Mouse (Mus musculus) adrenal gland, adult (tissue): ENCODE data around the gene Polr3c.
"Not testable (repeated sequence)": the region's sequence is repeated elsewhere in the genome, so short reads cannot be mapped to it uniquely, and the experiment has no call there.

Experiments
- DNase-seq, 2 experiments: peaks; one replicate each; pipeline ENCODE4 v3.0.0; 2022 to 2023; ENCODE audit warnings: low spot score in 1 of 2; ENCODE audit not compliant: inconsistent age in 2 of 2

The Polr3c gene

DNA sequence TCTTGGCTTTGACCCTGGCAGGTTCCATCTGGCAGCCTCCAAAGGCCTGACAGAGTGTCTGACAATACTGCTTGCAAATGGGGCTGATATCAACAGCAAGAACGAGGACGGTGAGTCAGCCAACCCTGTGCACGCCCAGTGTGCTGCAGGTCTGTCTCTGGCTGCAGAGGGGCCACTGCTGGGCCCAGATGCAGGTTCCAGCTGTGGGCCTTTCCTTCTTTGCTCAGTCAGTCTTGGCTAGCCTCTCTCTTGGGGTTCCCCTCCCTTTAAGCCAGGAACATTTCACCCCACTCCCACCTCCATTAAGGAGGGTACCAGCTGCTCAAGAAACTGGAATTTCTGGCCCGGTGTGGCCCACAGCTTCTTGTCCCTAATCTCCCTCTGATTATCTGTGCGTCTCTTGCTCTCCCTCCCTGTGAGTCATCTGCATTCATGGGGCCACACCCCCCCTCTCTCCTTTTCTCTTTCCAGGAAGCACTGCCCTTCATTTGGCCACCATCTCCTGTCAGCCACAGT lies 48.2 kb downstream of the Polr3c start:
- peak; percentile 79 to 91 for DNase-seq

DNA sequence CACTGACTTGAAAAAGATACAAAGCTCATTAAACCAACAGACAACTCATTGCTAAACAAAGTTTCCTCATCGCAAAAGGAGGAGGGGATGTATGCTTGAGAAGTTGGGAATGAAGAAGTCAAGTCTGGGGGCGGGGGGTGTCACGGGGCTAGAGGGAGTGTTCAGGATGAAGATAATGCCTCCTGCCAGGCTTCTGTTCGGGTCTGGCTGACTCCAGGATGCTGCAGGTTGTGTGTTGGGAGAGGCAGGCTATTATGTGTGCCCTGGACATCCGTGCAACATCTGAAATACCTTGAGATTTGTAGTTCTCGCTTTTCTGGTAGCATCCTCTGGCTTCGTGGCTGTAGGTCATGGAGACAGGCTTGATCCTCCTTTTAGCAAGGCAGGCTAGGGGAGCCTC lies 49.0 kb downstream of the Polr3c start:
- DNase-seq, result peak in 1 of 2 experiments; percentile 36

DNA sequence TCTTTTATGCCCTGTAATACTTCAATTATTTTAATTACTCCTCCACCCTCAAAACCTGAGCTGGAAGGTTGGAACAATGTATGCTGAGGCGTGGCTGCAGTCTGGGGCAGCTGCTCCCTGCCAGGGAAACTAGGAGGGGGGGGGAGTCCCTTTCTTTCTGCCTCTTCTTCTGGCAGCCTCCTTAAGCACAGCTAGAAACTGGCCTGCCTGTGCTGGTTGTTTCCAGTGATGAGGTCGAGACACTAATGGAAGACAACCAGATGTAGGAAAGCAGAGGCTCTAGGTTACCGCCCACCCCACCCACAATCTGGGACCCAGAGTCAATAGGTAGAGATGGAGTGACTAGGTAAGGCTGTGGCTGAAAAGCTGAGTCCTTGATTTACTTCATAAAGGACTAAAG lies 51.7 kb downstream of the Polr3c start:
- DNase-seq, result no peak

DNA sequence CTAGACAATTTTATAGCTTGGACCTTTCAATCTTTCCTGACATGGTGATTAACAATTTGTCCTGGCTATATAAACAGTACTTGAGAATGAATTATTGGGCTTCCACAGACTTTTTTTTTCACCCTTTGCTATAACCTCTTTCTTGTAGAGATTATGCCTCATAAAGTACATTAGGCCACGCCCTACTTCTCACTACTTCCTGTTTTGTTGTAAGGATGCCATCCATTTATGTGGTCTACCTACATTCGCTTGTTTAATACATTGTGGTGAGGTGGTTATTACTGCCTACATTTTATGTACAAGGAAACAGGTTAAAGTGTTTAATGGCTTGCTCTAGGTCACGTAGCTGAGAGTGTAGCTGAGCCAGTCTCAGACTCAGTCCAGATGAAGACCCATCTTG lies 52.3 kb downstream of the Polr3c start:
- DNase-seq, result no peak

DNA sequence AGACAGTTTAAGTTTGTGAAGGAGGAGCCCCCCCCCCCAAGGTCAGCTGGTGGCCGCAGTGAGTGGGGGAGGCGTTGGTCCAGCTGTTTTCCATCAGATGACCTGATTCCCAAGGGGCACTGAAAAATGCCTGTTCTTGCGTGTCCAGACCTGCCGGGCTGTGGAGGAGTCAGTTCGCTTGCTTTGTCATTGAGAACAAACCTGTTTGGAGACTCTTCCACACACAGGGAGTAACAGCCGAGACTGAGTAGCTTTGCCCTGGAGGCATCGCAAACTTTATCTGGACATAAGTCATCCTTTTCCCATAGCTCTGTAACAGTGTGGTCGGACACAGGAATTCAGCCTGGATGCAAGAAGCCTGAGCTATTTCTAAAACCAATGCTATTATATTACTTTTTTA lies 53.0 kb downstream of the Polr3c start:
- peak in 1 of 2 experiments; percentile 35 for DNase-seq

DNA sequence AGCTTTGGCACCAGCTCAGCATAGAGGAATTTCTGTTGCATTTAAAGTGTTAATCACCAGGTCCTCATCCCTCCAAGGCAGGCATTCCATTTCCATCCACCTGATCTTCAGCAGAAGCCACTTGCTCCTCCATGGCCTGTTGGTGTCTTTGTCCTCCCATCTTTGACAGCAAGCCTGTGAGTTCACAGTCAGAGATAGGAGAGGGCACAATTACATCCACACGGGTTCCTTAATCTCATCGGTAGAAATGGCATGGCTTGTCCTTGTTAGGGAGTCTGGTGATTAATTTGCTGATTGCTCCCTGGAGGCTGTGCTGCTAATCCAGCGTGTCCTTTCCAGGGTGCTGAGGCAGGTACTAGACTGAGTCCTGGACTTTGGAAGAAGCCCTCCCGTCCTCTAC lies 53.9 kb downstream of the Polr3c start:
- DNase-seq, result peak in 1 of 2 experiments; percentile 55

DNA sequence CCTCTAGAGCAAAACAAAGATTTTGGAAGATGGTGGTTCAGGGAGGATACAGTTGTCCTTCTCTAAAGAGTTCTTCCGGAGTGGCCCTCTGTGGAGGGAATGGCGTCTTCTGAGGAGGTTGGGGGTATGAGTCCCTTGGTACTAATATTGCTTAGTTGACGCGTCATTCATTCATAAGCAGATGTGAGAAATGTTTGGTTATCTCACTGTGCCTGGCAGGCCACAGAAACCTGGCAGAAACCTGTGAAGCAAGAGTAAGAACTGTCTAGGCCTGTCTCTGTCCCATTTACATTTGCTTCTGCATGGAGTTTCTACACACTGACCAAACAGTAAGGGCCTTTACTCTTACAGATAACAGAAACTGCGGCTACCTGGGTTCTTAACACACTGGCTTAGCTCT lies 55.9 kb downstream of the Polr3c start:
- no peak for DNase-seq

DNA sequence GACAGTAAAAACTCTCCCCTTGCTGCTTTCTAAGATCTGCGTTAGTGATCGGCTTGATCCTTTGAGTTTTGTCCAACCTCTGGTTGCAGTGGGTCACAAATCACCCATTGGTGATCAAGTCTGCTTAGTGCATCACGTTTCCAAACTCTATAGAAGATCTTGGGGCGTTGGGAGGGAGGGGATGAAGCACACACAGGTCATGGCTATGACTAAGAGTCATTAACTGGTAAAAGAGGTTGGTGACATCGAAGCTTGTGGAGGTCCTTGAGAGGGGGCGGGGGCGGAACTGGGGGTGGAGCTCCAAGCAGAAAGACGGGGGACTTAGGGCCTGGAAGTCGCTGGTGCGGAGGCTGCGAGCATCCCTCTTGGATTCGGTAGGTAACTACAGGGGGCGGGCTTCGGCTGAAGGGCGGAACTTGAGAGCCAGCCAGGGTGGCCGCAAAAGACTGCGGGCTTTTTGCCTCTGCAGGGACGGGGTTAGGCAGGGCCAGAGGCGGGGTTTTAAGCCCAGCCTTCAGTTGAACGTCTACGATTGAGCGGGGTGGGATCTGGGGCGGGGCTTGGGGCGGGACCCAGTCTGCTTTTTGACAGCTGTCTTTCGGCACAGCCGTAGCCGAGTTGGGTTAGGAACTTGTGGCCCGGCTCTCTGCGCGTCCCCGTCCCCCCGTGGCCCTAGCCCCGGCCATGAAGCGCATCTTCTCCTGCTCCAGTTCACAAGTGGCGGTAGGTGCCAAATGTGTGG lies 57.5 kb downstream of the Polr3c start, which contains the start of gene Ankrd35:
Ankrd35 (plus strand) TSS at position 405 of the 742 bp plus-strand sequence.
- DNase-seq, result peak; percentile 81 to 93

DNA sequence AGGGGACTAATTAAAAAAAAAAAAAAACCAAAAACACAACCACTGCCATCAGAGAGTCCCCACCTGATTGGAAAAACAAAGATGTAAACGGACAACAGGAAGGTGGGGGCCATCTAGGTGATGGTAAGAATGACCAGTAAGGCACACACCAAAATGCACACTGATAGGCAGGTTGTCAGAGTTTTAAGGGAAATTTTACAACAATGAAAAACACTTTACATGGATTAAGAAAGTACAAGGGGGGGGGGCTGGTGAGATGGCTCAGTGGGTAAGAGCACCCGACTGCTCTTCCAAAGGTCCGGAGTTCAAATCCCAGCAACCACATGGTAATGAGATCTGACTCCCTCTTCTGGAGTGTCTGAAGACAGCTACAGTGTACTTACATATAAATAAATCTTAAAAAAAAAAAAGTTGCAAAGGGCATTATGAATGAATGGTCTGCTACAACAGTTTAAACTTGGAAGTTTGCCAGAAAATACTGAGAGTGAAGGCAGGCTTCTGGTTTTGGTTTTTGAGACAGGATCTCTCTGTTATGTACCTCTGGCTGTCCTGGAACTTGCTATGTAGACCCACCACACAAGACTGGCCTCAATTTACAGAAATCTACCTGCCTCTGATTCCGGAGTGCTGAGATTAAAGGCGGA lies 58.9 kb downstream of the Polr3c start:
- DNase-seq, result no peak

DNA sequence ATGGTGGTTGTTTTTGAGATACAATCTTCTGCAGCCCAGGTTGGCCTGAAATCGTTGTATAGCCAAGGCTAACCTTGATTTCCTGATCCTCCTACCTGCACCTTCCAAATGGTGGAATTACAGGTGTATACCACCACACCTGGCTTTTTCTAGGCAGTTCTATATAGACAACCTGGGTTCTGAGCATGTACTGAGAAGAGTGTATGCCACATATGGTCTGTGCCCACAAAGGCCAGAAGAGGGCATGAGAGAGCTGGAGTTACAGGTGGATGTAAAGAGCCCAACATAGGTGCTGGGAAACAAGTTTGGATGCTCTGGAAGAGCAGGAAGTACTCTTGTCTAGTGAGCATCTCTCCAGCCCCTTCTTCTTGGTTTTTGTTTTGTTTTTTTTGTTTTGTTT lies 60.1 kb downstream of the Polr3c start:
- peak; percentile 34 to 80 for DNase-seq

DNA sequence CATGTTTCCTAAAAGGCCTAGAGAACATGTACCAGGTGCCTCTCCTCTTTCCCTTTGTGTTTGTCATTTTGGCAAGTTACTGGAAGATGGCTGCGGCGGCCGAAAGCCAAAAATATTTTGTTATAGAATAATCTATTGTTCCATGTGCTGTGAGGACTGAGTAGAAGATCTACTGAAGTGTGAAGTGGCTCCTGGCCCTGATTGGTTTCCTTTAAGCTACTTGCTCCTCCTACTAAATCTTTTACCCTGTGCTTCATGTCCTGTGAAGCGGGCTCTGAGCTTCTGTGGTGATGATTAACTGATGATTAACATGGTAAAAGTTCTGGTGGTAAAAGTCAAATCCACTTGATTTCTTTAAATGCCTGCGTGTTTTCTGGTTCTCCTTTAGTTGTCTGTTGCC lies 60.5 kb downstream of the Polr3c start:
- no peak for DNase-seq

DNA sequence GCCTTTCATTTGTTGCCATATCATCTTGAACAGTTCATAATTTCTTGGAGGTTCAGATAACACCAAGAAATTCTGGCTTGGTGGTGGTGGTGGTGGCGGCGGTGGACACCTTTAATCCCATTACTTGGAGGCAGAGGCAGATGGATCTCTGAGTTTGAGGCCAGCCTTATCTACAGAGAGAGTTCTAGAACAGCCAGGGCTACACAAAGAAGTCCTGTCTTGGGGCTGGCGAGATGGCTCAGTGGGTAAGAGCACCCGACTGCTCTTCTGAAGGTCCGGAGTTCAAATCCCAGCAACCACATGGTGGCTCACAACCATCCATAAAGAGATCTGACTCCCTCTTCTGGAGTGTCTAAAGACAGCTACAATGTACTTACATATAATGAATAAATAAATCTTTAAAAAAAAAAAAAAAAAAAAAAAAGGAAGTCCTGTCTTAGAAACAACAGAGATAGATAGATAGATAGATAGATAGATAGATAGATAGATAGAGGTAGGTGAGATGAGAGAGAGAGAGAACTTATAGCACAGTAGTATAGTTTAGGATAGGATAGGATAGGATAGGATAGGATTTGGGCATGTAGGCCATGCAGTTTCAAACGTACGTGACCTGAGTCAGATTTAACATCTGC lies 61.6 kb downstream of the Polr3c start:
- DNase-seq, result not testable (repeated sequence)

DNA sequence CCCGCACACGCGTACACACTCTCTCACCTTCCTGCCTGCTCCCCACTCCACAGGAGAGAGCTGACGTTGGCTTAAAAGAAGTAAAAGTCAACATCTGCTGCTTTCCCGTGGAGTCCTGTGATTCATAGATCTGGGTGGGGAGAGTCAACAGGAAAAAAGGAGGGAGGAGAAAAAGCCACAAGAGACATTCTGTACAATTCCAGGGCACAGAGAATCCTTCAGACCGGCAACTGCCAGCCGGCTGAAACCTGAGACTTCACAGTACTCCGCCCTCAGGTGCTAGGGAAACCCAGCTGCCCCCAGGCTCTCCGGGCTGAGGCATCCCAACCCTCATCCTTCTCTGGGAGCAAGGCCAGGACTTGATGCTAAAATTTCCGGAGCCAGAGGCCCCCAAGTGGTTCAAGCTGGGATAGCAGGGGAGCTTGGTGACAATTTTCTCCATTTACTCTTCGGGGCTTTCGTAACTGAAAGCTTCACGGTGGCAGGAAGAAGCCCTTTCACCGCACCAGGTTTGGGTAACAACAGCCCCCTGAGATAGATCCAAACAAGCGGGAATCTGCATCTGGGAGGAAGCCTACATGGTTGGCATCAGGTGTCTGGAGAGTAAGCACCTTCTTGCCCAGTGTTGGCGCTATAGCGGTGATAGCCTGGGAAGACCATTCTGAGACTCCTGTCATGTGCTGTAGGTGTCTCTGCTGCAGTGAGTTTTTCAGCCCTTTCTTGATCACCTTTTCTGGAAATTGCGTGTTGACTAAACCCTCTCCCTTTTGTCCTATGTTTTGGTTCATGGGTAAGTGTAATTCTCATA lies 63.8 kb downstream of the Polr3c start:
- DNase-seq, result peak; percentile 78 to 95

DNA sequence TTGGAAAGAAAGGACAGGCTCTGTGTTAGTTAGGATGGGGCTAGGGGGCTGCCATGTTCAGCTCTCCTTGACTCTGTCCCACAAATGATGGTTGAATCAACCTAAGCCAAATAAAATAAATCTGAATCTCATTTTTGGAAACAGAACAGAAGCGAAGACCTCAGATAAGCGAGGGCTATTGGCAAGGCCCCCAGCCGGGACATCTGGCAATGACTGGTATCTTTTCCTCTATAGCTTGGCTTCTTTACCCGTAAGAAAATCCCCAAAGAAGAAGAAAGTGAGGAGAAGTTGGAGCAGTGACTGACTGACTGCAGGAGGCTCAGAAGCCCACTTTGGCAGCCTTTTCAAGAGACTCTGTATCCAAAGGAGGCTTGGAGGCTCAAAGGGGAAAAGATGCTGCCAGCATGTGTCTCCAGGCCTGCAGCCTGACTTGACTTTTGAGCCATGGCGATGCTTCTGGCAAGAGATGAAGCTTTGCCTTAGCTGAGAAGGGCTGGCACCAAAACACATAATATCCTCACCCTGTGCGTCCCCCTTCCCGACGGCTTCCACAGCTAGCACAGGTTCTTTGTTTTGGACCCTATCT lies 64.6 kb downstream of the Polr3c start:
- DNase-seq, result peak in 1 of 2 experiments; percentile 35
